Mouse (Mus musculus) T-helper 17 cell (primary cell): ENCODE data around the gene Flot1.

Source experiments
- in situ Hi-C, 2 experiments: fragments of 300-600 bp; cut with MboI, MseI; formaldehyde crosslinking; loops; 1 replicate in 1 of 2; 2 replicates in 1 of 2; pipeline ENCODE4 v1.15.1; 2025; ENCODE audit warnings: high pct_unique_total_duplicates in 2 of 2

Gene Flot1

GRCm38 (mm10) chr17:35810900-35811648 is 12.0 kb upstream of the Flot1 start:
- in situ Hi-C loops = loop anchor here in 1 of 2 experiments (5.0 kb wide), 1 partner anchor 54 kb away; no protein-coding TSS in a partner anchor

- in situ Hi-C loops = loop anchor here in 1 of 2 experiments (5.0 kb wide), 1 partner anchor 55 kb away; no protein-coding TSS in a partner anchor
Observed at GRCm38 (mm10) chr17:35812307-35812706, 10.7 kb upstream of the Flot1 start.

- in situ Hi-C loops = loop anchor here in 1 of 2 experiments (5.0 kb wide), 1 partner anchor 55 kb away; no protein-coding TSS in a partner anchor
Observed at GRCm38 (mm10) chr17:35812736-35813135, 10.3 kb upstream of the Flot1 start.

GRCm38 (mm10) chr17:35813245-35813647 is 9.8 kb upstream of the Flot1 start:
- in situ Hi-C loops = loop anchor here in 1 of 2 experiments (5.0 kb wide), 1 partner anchor 56 kb away; no protein-coding TSS in a partner anchor

- in situ Hi-C loops = loop anchor here in 1 of 2 experiments (5.0 kb wide), 1 partner anchor 56 kb away; no protein-coding TSS in a partner anchor
Observed at GRCm38 (mm10) chr17:35813653-35814052, 9.4 kb upstream of the Flot1 start.

- in situ Hi-C loops = loop anchor here in 1 of 2 experiments (5.0 kb wide), 1 partner anchor 57 kb away; no protein-coding TSS in a partner anchor
Observed at GRCm38 (mm10) chr17:35814678-35815077, 8.4 kb upstream of the Flot1 start.

GRCm38 (mm10) chr17:35815836-35816235 is 7.2 kb upstream of the Flot1 start:
- in situ Hi-C loops = no loop called here

GRCm38 (mm10) chr17:35816686-35817085 is 6.3 kb upstream of the Flot1 start:
- in situ Hi-C loops = no loop called here

- in situ Hi-C loops = no loop called here
Observed at GRCm38 (mm10) chr17:35817226-35817625, 5.8 kb upstream of the Flot1 start.

GRCm38 (mm10) chr17:35820111-35820510 is 2.9 kb upstream of the Flot1 start:
- in situ Hi-C loops = no loop called here

GRCm38 (mm10) chr17:35821439-35822430 is 1.3 kb upstream of the Flot1 start, which contains the start of gene Ier3:
Gene Ier3 (plus strand): TSS chr17:35821684.
- in situ Hi-C loops = no loop called here

GRCm38 (mm10) chr17:35822564-35822963 is 466 bp upstream of the Flot1 start:
- in situ Hi-C loops = no loop called here

- in situ Hi-C loops = no loop called here
Observed at GRCm38 (mm10) chr17:35824402-35824801, 1.4 kb downstream of the Flot1 start.

- in situ Hi-C loops = loop anchor here (5.0 kb wide), 3 partner anchors 42 to 142 kb away; partner anchors contain the start of genes Abcf1 (in 1 of the 2) and Ppp1r18 (in 1 of the 2)
Observed at GRCm38 (mm10) chr17:35825109-35825850, 2.2 kb downstream of the Flot1 start.

GRCm38 (mm10) chr17:35829737-35830136 is 6.7 kb downstream of the Flot1 start:
- in situ Hi-C loops = loop anchor here (5.0 to 10.0 kb wide), 4 partner anchors 38 to 285 kb away; partner anchors contain the start of genes Abcf1 (in 1 of the 2) and Ppp1r18 (in 1 of the 2)

GRCm38 (mm10) chr17:35832400-35833238 is 9.6 kb downstream of the Flot1 start:
- in situ Hi-C loops = loop anchor here in 1 of 2 experiments (10.0 kb wide), 1 partner anchor 282 kb away; no protein-coding TSS in a partner anchor

GRCm38 (mm10) chr17:35833239-35833751 is 10.3 kb downstream of the Flot1 start:
- in situ Hi-C loops = loop anchor here in 1 of 2 experiments (10.0 kb wide), 1 partner anchor 282 kb away; no protein-coding TSS in a partner anchor

- in situ Hi-C loops = loop anchor here in 1 of 2 experiments (10.0 kb wide), 1 partner anchor 281 kb away; no protein-coding TSS in a partner anchor
Observed at GRCm38 (mm10) chr17:35833894-35834293, 10.9 kb downstream of the Flot1 start.
